25 mouse cellular contexts compared by ENCODE assay signal in the genomic region with DNA sequence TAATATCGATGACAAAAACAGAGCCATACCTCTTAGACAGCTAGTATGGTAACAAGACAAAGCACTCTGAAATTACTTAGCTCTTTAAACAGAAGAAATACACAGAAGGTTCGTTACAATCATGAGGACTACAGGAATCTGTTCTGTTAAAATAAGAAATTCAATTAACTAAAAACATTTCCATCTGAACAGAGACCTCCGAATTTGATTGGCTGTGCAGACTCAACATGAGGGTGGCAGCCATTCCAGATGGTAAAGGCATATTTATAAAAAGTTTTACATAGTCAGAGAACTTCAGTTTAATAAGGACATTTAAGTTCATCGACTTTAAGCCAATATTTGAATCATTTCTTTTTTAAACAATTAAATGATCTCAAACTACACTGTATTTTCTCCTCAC.
A peak's percentile ranks its signal among the peaks of the same experiment; 100 is the strongest.
DNase-seq lines count a peak whose midpoint lies in the region; ATAC-seq lines count a peak whose summit lies in the region.
"Had no signal": no experiment of that assay in that cellular context is flagged by ENCODE, and none has a peak within 500 bp of the region (broad histone marks: within the 10 kb centered on the region; RNA-seq: fewer than 3 reads in every experiment).

No protein-coding gene starts in this region.

- H3K4me2 ChIP-seq in forebrain, embryonic 14.5 days (ENCODE audit: low read length), result no peak overlapping the region
- H3K4me2 ChIP-seq in forebrain, embryonic 12.5 days, result no peak overlapping the region
- H3K4me2 ChIP-seq: embryonic facial prominence, embryonic 12.5 days; embryonic facial prominence, embryonic 15.5 days; forebrain, embryonic 13.5 days; heart, embryonic 13.5 days; hindbrain, embryonic 12.5 days; hindbrain, embryonic 15.5 days had no signal

- no peaks in the 10 kb centered on the region for H3K9me3 ChIP-seq in forebrain, embryonic 14.5 days (replicated peaks; ENCODE audit: control insufficient read depth, low read length)
- no peaks in the 10 kb centered on the region for H3K9me3 ChIP-seq in forebrain, embryonic 12.5 days
- H3K9me3 ChIP-seq: embryonic facial prominence, embryonic 12.5 days; embryonic facial prominence, embryonic 15.5 days; forebrain, embryonic 13.5 days; heart, embryonic 10.5 days; heart, embryonic 13.5 days; hindbrain, embryonic 12.5 days; hindbrain, embryonic 15.5 days had no signal

- H3K27me3 ChIP-seq in forebrain, embryonic 14.5 days (replicated peaks; ENCODE audit: control insufficient read depth, insufficient read depth, low read length), result no peaks in the 10 kb centered on the region
- H3K27me3 ChIP-seq in forebrain, embryonic 12.5 days, result no peaks in the 10 kb centered on the region
- H3K27me3 ChIP-seq: embryonic facial prominence, embryonic 12.5 days; embryonic facial prominence, embryonic 15.5 days; forebrain, embryonic 13.5 days; heart, embryonic 13.5 days; hindbrain, embryonic 12.5 days; hindbrain, embryonic 15.5 days had no signal

- no peaks in the 10 kb centered on the region for H3K36me3 ChIP-seq in forebrain, embryonic 14.5 days (ENCODE audit: control insufficient read depth, insufficient read depth, low read length)
- no peaks in the 10 kb centered on the region for H3K36me3 ChIP-seq in forebrain, embryonic 12.5 days (replicated peaks)
- H3K36me3 ChIP-seq: embryonic facial prominence, embryonic 12.5 days; embryonic facial prominence, embryonic 15.5 days; heart, embryonic 10.5 days; heart, embryonic 13.5 days; hindbrain, embryonic 12.5 days; hindbrain, embryonic 15.5 days had no signal

- H3K4me3 ChIP-seq in forebrain, embryonic 14.5 days (ENCODE audit: low read depth, low read length), result no peak overlapping the region
- no peak overlapping the region for H3K4me3 ChIP-seq in forebrain, embryonic 12.5 days (replicated peaks)
- H3K4me3 ChIP-seq: embryonic facial prominence, embryonic 12.5 days; embryonic facial prominence, embryonic 15.5 days; forebrain, embryonic 13.5 days; heart, adult 2 months; heart, embryonic 10.5 days; heart, embryonic 13.5 days; hindbrain, embryonic 12.5 days; hindbrain, embryonic 15.5 days had no signal

- no peak overlapping the region for H3K9ac ChIP-seq in forebrain, embryonic 14.5 days (ENCODE audit: low read length)
- no peak overlapping the region for H3K9ac ChIP-seq in forebrain, embryonic 12.5 days
- H3K9ac ChIP-seq: embryonic facial prominence, embryonic 12.5 days; embryonic facial prominence, embryonic 15.5 days; forebrain, embryonic 13.5 days; heart, embryonic 13.5 days; hindbrain, embryonic 12.5 days; hindbrain, embryonic 15.5 days had no signal

- no peak for ATAC-seq in forebrain, embryonic 14.5 days
- ATAC-seq in forebrain, embryonic 12.5 days (ENCODE audit: low FRiP score), result no peak
- ATAC-seq in frontal cortex, adult (ENCODE audit: low TSS enrichment), result peak; percentile 17
- ATAC-seq: activated CD4-positive, CD25-positive, alpha-beta regulatory T cell, adult 4 months; forebrain, embryonic 13.5 days had no signal

- no peak overlapping the region for H3K27ac ChIP-seq in forebrain, embryonic 14.5 days (ENCODE audit: low read depth, low read length)
- no peak overlapping the region for H3K27ac ChIP-seq in forebrain, embryonic 12.5 days
- H3K27ac ChIP-seq: embryonic facial prominence, embryonic 12.5 days; embryonic facial prominence, embryonic 15.5 days; forebrain, embryonic 13.5 days; heart, adult 2 months; heart, embryonic 10.5 days; heart, embryonic 13.5 days; hindbrain, embryonic 12.5 days; hindbrain, embryonic 15.5 days had no signal

- DNase-seq in forebrain, embryonic 14.5 days (ENCODE audit: low spot score), result peak; percentile 28
- DNase-seq in frontal cortex, postnatal 14 days (ENCODE audit: low spot score in 2 of 2), result no peak
- DNase-seq in layer of hippocampus, adult 9-11 months, result peak; percentile 36
- no peak for DNase-seq in layer of hippocampus, postnatal 36 days
- no peak for DNase-seq in thymus, postnatal 14 days
- DNase-seq: adrenal gland, adult 8-10 months; adrenal gland, postnatal 25 days; cerebellum, adult 11 months; cerebellum, adult 2 months; cerebellum, adult 9-11 months; cerebellum, postnatal 25 days; gastrocnemius, postnatal 10 days; gastrocnemius, postnatal 36 days; heart, adult 2 months; heart, postnatal 14 days had no signal

- WGBS in forebrain, embryonic 14.5 days, result 72% methylated on average over 4 of the region's 4 CpGs
- WGBS in forebrain, embryonic 12.5 days, result 88% methylated on average over 4 of the region's 4 CpGs

- no peaks in the 10 kb centered on the region for H3K4me1 ChIP-seq in forebrain, embryonic 14.5 days (ENCODE audit: control insufficient read depth, insufficient read depth, low read length)
- no peaks in the 10 kb centered on the region for H3K4me1 ChIP-seq in forebrain, embryonic 12.5 days
- H3K4me1 ChIP-seq: embryonic facial prominence, embryonic 12.5 days; embryonic facial prominence, embryonic 15.5 days; forebrain, embryonic 13.5 days; heart, embryonic 10.5 days; heart, embryonic 13.5 days; hindbrain, embryonic 12.5 days; hindbrain, embryonic 15.5 days had no signal

Comparison
In these comparisons a context has a peak if more than half of its experiments do, and no peak if none do; other contexts are left out.
1. DNase-seq: peak in forebrain, embryonic 14.5 days (single experiment) and layer of hippocampus, adult 9-11 months (single experiment); none in frontal cortex, postnatal 14 days (0 of 2), layer of hippocampus, postnatal 36 days (0 of 2) and thymus, postnatal 14 days (single experiment).